Mouse (Mus musculus): ENCODE measurements at regions not wholly inside any gene's neighbourhood (a gene's known extent, or its start where the extent isn't known, plus 50 kb on each side); places are given as distances from the start of the nearest gene placed in this dataset.

- DNase-seq (ENCODE audit: extremely low spot score in 1 of 2, low spot score in 1 of 2), result no peak
Measured at GRCm38 (mm10) chr5:126862078-126862477, 379.5 kb upstream of the Tmem132c start.

DNA sequence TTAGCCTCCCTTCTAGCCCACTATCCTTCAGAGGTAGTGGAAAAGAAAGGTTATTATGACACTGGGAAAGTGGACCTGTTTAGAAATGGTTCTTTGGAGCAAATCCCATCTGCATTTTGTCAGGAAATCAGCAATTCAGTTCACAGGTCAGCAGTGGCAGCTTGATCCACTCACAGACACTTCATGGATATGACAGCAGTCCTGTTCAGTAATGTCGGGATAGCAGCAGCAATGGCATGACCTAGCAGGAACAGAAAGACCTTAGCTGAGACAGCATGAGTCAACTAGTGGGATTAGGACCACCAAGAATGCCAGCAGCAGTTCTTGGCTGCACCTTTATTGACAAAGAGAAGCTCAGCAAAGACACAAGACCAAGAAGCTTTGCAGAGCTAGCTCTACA is 365.8 kb upstream of the Tmem132c start:
- no peak for DNase-seq (ENCODE audit: extremely low spot score in 1 of 2, low spot score in 1 of 2)

- no peak for DNase-seq (ENCODE audit: extremely low spot score in 1 of 2, low spot score in 1 of 2)
Measured at GRCm38 (mm10) chr5:126890710-126891109, 350.9 kb upstream of the Tmem132c start.

DNA sequence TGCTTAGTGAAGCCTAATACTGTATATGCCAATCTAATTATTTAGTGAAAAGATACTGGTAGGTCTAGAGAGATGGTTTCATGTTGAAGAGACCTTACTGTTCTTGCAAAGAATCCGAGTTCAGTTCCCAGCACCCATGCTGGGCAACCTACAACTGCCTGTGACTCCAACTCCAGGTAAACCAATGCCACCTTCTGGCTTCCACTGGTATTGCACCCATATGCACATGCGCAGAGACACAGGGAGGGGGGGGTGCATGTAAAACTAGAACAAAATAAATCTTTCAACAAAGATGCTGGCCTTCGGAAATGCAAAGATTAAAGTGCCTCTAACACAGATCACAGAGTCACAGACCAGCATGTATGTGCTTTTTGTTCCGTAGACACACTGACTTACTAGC is 348.5 kb upstream of the Tmem132c start:
- DNase-seq (ENCODE audit: extremely low spot score in 1 of 2, low spot score in 1 of 2), result no peak

GRCm38 (mm10) chr5:126910084-126910483 is 331.5 kb upstream of the Tmem132c start:
- no peak for DNase-seq (ENCODE audit: extremely low spot score in 1 of 2, low spot score in 1 of 2)

DNA sequence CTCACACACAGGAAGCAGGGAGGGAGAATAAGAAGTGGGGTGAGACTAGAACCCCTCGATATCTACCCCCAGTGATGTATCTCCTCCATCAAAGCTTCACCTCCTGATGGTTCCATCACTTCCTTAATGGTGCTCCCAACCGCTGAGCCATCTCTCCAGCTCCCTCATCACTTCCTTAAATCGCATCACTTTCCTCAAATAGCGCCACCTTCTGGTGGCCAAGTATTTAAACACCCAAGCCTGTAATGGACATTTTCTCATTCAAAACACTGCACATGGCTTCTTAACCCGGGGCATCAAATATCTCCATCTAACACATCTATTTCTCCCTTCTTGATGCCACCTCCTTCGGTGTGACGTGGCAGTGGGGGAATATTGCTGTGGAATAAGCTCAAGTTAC is 324.3 kb upstream of the Tmem132c start:
- DNase-seq (ENCODE audit: extremely low spot score in 1 of 2, low spot score in 1 of 2), result no peak

DNA sequence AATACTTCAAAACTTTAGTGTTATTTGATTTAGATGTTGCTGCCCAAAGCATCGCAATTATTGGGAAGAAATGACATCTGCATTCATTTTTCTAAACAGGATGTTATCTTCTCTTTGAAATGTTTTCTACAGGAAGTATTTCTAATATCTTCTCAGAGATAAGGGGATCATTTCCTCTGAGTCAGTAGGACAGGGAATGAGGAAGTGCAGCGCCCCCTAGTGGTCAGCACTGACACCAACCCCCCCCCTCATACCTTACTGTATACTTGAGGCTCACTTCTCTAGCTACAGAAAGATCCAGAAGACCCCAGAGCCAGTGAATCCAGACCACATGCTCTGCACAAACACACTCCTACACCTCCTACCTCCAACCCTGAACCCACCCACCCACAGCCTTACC is 308.1 kb upstream of the Tmem132c start:
- DNase-seq (ENCODE audit: extremely low spot score in 1 of 2, low spot score in 1 of 2), result no peak

GRCm38 (mm10) chr5:126944861-126945260 is 296.7 kb upstream of the Tmem132c start:
- no peak for DNase-seq (ENCODE audit: extremely low spot score in 1 of 2, low spot score in 1 of 2)

GRCm38 (mm10) chr5:126954189-126954588 is 287.4 kb upstream of the Tmem132c start:
- no peak for DNase-seq (ENCODE audit: extremely low spot score in 1 of 2, low spot score in 1 of 2)

- DNase-seq (ENCODE audit: extremely low spot score in 1 of 2, low spot score in 1 of 2), result no peak
Measured at GRCm38 (mm10) chr5:126954634-126955033, 287.0 kb upstream of the Tmem132c start.

DNA sequence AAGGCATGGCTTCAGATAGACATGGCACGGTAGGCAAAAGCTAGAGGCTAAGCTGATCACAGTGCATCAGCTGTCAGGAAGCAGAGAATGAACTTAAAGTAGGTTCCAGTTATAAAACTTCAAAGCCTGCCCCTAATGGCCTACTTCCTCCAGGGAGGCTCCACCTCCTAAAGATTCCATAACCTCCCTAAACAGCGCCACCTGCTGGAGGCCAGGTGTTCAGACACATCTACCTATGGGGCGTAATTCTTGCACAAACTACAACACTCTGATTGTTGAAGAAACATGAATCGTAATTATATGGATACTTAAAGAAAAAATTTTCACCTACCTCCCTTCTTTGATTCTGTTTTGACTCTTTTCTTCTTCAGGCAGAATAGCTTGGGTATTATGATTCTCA is 277.0 kb upstream of the Tmem132c start:
- no peak for DNase-seq (ENCODE audit: extremely low spot score in 1 of 2, low spot score in 1 of 2)

- DNase-seq (ENCODE audit: extremely low spot score in 1 of 2, low spot score in 1 of 2), result peak; percentile 19 to 46
Measured at GRCm38 (mm10) chr5:126967076-126967475, 274.5 kb upstream of the Tmem132c start.

DNA sequence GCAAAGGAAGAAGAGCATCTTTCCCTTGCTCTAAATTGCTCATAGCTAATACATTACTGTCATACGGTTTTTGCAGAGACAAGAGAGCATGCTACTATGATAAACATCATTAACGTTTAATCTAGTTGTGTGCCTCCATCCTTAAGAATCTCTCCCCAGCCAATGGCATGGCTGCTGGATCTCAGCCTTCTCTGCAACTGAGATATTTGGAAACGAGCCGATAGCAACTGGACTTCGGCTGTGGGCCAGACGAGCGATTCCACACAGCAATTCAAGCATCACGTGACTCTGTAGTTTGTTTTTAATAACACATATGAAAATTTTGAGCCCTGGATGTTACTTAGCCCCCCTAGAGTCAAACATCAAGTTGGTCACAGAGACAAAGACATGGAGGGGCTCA is 272.2 kb upstream of the Tmem132c start:
- no peak for DNase-seq (ENCODE audit: extremely low spot score in 1 of 2, low spot score in 1 of 2)

DNA sequence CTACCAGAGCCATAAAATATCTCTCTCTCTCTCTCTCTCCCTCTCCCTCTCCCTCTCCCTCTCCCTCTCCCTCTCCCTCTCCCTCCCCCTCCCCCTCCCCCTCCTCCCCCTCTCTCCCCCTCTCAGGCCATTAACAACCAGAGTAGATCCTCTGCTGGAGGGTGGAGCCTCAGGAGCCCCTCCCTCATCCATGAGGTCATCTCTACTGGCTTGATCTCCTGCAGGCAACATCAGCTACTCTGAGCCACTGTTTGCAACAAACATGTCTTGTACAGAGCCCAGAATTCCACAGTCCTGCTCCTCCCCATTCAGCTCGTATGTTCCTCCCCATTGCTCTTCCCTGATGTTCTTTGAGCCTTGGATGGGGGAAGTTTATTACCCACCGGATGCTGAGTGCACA is 270.3 kb upstream of the Tmem132c start:
- no peak for DNase-seq (ENCODE audit: extremely low spot score in 1 of 2, low spot score in 1 of 2)

- no peak for DNase-seq (ENCODE audit: extremely low spot score in 1 of 2, low spot score in 1 of 2)
Measured at GRCm38 (mm10) chr5:126971981-126972380, 269.6 kb upstream of the Tmem132c start.

- peak; percentile 11 to 30 for DNase-seq (ENCODE audit: extremely low spot score in 1 of 2, low spot score in 1 of 2)
Measured at GRCm38 (mm10) chr5:126973425-126973824, 268.2 kb upstream of the Tmem132c start.

- DNase-seq (ENCODE audit: extremely low spot score in 1 of 2, low spot score in 1 of 2), result peak in 1 of 2 experiments; percentile 32
Measured at GRCm38 (mm10) chr5:126974565-126974964, 267.0 kb upstream of the Tmem132c start.

DNA sequence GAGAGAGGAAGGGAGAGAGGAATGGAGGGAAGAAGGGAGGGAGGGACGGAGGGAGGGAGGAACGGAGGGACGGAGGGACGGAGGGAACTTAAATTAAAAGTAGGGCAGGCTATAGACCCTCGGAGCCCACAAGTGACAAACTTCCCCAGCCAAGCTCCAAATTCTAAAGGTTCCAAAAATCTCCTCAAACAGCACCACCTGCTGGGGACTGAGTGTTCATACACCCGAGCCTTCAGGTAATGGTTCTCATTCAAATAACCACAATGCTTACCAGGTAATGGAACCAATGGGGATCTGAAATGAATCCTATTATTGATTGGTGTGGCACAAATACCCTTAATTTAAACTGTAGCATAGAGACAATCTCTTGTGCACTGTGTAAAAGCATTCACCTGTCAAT is 246.0 kb upstream of the Tmem132c start:
- DNase-seq (ENCODE audit: extremely low spot score in 1 of 2, low spot score in 1 of 2), result peak in 1 of 2 experiments; percentile 37

GRCm38 (mm10) chr5:127014166-127014565 is 227.4 kb upstream of the Tmem132c start:
- DNase-seq (ENCODE audit: extremely low spot score in 1 of 2, low spot score in 1 of 2), result peak in 1 of 2 experiments; percentile 42

DNA sequence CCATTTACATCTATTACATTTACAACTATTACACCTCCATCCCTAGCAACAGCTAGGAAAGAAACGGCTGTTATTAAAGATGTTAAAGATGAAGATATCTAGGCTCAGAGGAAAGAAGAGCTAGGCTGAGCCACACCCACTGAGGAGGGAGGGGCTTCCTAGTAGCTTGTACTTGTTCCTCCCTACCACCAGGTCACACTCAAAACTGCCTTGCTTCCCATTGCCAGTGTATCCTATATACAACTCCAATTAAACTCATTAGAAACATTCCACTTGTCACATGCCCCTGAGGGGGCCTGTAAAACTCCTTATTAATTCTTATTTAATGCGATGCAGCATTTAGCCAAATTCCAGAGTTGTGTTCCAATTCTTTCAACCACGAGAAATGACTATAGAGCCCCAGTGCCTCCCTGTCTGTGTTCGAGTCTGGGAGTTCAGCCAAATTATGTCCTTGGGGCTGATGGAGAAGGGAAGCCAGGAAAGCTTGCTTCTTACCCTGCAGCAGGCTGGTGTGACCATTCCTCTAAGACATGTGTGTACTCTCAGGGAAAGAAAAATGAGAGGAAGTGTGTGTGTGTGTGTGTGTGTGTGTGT is 225.0 kb upstream of the Tmem132c start:
- DNase-seq (ENCODE audit: extremely low spot score in 1 of 2, low spot score in 1 of 2), result no peak

DNA sequence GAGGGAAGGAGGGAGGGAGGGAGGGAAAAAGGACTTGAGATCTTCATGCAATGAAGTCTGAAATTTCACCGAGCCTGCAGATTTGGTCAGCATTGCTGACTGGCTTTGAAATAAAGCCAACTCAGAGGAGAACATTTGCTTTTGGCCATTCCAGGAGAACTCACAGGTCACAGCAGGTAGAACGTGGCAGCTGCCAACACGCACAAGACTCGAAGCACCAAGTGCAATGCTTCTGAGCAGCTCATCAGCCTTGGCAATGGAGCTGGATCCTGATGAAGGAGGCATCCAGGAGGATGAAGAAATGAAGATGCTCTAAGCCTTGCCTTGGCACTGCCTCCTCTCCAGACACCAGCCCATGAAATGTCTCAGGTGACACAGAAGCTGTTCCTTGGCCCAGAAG is 223.6 kb upstream of the Tmem132c start:
- DNase-seq (ENCODE audit: extremely low spot score in 1 of 2, low spot score in 1 of 2), result no peak

GRCm38 (mm10) chr5:127036472-127036871 is 205.1 kb upstream of the Tmem132c start:
- no peak for DNase-seq (ENCODE audit: extremely low spot score in 1 of 2, low spot score in 1 of 2)

- DNase-seq (ENCODE audit: extremely low spot score in 1 of 2, low spot score in 1 of 2), result no peak
Measured at GRCm38 (mm10) chr5:127057770-127058169, 183.8 kb upstream of the Tmem132c start.

All from frontal cortex, adult 2 months (tissue).